Mouse (Mus musculus): ENCODE data around the gene Pex19.

The Pex19 gene

DNA sequence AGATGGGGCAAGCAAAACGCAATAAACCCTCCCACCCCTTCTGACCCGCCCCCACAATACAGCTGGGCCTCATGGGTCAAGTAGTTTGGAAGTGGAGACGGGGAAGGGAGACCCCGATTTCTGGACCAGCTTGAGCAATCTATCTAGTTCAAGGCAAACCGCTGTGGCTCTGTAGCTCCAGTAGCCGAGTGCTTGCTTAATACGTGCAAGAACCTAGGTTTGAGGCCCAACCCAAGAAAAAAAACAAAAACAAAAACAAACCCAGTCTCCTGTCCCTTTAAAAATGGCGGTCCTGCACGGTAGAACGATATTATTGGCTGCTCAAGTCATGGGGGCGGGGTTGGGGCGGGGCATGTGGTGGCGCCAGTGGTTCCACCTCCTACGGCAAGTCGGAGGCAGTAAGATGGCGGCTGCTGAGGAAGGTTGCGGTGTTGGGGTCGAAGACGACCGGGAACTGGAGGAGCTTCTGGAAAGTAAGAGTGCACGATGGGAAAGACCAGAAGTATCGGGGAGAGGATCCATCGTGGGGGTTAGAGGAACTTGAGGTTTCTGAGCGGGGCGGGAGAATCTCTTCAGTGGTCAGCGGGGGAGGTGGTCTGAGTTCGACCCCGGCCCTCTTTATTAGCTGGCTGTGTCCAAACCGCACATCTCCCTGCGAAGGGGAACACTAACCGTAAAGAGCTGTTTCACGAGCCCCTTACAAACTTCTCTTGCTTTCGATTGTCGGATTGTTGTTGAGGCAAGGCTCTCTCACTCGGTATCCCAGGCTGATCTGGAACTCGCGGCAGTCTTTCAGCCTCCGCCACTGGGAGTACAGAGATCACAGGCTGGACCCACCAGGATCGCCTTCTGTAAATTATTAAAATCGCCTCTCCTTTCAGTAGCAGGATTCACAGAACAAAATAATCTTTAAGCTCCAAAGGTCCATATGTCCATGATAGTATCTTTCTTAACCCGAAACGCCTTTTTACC lies at the start of gene Pex19:
Gene Pex19, plus strand, starts transcription at position 380 of the 972 bp plus-strand sequence.
- DNase-seq: peak; percentile 72

DNA sequence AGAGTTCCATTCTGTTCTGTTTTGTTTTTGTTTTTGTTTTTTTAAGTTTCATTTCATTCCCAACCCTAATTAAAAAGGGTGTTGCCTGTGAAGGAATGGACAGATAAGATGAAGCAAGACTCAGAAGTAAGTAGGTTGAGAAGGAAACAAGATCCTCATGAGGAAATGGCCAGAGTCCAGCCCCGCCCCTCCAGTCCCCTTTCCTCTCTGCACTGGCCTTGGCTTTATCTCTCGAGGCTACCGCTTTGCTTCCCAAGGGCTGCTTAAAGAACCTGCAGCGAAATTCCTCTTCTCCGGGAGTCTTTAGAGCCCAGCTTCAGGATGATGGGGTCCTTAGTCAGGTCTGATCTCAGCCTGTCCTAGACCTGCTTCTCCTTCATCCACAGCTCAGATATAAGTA lies 48.6 kb upstream of the Pex19 start:
- no peak for DNase-seq

DNA sequence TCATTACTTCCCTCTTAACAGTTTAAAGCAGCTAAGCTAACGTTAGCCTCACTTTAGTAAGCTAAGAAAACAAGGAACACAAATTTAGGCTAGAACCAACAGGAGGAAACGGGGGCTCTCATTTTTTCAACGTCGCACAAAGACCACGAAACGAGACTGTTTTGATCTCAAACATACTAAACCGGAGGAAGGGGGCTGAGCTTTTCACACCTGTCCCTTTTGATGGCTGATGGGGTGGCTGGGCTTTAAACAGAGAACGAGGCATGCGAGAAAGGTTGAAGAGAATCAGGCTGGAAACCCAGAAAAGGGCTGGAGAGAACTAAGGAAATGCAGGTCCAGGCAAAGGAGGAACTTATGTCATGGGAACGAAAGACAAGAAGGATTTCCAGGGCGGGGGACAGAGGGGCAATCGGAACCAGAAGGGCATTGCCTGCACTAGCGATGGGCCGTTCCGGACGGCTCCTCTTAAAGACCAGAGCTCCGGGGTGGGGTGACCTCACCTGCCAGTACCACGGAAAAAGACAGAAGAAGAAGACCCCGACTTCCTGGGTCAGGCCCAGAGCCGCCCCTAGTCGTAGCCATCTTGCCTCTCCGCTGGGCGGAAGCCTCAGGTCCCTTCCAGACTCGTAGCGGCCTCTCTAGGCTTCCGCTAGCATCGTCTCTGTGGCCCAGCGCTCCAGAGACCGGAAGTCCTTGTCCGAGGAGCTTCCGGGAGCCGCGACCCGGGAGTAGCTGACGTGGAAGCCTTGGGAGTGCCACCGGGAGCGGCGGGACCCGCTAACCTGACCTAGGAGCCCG lies 44.3 kb upstream of the Pex19 start, which contains the start of the genes Copa and Ncstn:
Gene Copa, plus strand, starts transcription at position 429 of the 798 bp plus-strand sequence.
Gene Ncstn, minus strand, starts transcription at position 695 of the 798 bp plus-strand sequence.
- peak; percentile 91 for DNase-seq

DNA sequence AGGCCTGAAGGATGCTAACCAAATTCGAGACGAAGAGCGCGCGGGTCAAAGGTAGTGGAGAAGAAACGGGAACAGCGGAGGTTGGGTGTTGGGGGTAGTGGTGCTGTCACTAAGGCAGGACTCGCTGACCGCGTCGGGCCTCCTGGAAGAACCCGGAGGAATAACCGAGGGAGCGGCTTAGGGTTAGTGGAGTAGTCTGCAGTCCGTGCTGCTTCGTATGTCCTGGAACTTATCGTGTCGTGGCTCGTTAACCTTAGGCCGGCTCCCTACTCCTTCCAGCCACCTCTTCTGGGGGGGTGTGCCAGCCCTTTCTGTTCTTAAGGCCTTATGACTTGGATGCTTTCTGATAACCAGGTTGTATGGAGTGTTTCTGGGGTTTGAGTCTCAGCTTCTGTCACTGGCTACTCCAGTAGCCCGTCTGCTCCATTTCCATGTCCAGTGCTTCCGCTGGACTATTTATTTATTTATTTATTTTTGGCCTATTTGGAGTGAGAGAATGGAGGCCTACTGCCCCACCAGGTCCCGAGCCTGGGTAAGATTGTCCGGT lies 43.6 kb upstream of the Pex19 start:
- DNase-seq: no peak

DNA sequence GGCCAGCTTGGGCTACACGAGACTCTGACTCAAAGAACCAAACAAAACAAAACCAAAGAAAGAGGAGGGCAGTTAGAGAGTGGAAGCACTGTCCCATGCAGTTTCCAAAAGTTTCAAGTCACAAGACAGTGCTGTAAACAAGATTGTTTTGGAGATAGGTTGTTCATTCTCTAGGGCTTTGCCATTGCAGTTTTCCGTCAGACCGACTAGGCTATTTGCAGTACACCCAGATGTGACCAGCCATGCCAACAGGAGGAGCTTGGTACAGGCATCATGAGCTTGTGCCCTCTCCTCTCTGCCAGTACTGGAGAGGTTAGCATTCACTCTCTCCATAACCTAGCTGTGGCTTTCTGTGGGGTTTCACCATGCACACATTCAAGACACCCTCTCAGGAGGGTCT lies 33.0 kb upstream of the Pex19 start:
- no peak for DNase-seq

DNA sequence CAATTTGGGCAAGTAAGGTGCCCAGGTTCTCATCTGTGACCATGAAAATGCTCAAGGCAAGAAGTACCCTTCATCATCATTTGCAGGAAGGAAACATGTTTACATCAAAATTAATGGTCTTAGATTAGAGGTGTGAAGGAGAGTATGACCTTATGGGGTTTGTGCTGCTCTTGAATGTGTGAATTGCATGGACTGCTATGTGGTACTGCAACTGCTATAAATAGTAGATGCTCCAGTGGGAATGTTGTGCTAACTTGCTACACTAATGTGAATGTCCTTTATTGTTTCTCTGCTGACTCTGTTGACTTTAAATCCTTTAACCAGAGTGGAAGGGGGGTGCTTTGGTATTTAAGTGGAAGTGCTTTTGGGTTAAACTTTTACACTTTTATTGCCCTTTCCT lies 32.3 kb upstream of the Pex19 start:
- no peak for DNase-seq

DNA sequence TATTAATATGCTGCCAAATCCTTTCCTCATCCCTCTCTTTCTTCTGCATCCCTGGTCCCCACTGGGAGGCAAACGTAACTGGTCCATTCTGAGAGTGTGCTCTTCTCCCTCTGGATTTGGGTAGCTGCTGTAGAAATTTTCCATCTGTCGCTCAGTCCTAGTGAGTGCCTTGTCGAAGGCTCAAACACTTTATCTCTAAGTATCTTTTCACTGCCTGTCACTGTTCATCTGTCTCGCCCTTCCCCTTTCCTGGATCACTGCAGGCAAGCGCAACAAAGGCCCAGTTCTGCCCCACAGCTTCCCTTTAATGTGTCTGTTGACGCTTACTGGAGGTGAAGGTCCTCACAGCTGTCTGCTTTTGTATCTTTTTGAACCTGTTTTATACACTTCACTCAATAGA lies 31.4 kb upstream of the Pex19 start:
- no peak for DNase-seq

DNA sequence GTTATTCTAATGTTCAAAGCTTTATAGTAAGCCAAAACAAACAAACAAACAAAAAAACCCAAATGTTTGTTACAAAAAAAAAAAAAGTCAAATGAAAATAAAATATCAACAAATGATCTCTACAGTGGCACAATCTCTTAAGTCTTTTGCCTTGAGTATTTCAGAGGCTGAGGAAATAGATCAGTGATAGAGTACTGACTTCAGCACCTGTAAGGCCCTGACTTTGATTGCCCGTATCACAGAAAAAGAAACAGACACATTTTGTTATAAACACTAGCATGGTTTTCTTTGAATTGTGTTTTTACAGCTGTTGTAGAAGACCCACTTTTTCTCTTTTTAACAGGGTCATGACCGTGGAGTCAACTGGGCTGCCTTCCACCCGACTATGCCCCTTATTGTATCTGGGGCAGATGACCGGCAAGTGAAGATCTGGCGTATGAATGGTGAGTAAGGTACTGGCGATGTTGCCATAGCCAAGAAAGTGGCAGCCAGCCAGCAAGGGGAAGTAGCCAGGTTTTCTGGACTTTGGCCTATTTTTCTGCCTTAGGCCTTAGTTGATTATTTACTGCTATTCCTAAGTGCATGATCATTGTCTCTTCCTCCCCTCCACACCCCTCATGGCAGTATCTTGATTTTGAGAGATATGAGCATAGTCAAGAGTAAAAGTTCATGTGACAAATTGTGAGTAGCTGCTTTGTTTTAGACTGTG lies 27.1 kb upstream of the Pex19 start:
- DNase-seq: no peak

DNA sequence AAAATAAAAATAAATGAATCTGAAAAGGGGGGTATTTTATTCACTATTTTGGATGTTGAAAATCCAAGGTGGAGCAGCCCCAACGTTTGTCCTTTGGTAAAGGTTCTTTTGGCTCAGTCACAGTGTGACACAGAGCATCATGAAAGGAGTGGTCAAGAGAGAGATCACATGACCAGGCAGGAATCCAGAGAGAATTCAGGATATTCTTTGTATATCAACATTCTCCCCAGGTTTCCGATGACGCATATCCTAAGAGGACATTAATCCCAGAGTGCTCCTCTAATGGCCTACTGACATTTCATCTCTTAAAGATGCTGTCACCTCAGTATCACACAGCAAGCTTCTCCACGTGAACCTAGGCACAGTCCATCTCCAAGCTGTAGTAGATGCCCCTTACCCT lies 22.9 kb upstream of the Pex19 start:
- no peak for DNase-seq

DNA sequence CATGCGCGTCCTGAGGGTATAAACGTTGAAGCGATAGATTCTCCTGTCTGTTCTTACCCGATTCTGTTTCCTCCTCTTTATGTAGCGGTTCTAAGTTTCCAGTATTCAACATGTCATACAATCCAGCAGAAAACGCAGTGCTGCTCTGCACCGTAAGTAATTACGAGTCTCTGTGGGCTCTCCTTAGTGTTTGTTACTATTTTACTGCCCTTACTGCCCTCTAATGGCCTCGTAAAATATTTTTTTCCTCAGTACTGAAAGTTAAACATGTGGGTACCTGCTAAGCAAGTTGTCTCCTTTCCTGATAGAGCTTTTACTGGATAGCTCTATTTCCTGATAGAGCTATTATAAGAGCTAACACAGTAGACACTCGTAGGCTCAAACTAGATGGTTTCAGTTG lies 21.5 kb upstream of the Pex19 start:
- no peak for DNase-seq

DNA sequence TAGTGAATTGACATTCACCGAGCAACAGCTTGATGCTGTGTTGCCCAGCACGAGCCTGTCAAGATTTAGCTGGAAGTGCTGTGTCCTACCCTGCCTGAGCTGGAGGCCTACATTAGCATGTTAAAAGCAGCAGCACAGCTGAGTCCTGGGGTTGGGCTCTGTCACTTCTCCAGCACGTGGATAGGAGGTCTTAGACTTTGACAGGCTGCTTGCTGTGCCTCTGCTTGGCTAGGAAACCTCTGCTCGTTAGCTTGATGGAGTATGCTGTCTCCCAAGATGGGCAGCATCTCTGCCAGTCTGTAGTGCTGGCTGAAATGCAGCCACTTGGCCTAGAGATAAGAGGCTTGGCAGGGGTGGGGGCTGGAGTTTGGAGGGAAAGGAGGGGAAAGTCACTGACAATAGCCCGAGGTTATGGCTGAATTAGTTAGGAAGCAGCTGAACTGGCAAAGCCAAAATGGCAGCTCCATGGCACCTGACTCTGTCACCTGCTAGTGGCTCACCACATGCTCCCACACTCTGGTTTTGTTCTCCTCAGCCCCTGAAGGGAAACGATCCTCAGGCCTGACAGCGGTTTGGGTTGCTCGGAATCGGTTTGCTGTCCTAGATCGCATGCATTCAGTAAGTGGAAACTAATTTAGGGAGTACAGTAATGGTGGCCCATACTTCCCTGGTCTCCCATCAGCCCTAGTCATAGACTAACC lies 18.6 kb upstream of the Pex19 start:
- DNase-seq: no peak

DNA sequence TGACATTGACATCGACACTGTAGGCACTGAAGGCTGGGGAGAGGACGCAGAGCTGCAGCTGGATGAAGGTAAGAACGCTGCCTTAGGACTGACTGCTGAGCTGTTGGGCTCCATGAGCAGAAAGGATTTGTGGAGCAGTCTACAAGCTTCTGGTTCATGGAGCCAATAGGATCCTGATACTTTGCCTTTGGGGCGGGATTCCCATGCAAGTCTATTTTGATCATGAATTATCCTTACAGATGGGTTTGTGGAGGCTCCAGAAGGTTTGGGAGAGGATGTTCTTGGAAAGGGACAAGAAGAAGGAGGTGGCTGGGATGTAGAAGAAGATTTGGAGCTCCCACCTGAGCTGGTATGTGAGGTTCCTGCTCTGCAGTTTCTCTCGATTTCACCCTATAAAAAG lies 9.6 kb upstream of the Pex19 start:
- no peak for DNase-seq

DNA sequence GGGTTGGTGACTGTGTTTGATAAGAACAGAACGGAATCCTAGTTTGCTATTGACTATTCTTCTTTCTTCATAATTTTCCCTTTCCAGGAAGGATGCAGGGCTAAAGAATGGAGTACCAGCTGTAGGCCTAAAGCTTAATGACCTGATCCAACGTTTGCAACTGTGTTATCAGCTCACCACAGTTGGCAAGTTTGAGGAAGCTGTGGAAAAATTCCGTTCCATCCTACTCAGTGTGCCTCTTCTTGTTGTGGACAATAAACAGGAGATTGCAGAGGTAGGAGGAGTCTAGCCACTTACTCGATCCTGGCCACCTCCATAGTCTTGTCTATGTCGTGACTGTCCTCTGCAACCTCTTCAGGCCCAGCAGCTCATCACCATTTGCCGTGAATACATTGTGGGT lies 7.5 kb upstream of the Pex19 start:
- no peak for DNase-seq

DNA sequence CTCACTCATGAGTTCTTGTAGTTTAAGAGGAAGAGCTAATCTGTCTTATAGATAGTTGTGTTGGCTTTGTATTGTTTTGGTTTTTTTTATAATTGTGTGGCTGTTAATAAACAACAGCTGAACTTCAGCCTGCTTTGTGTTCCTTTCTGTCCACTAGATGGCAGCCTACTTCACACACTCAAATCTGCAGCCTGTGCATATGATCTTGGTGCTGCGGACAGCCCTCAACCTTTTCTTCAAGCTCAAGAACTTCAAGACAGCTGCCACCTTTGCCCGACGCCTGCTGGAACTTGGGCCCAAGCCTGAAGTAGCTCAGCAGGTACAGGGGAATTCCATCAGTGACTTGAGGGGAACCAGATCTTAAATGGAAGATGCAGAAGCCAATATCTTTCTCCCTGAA lies 6.8 kb upstream of the Pex19 start:
- peak; percentile 22 for DNase-seq

DNA sequence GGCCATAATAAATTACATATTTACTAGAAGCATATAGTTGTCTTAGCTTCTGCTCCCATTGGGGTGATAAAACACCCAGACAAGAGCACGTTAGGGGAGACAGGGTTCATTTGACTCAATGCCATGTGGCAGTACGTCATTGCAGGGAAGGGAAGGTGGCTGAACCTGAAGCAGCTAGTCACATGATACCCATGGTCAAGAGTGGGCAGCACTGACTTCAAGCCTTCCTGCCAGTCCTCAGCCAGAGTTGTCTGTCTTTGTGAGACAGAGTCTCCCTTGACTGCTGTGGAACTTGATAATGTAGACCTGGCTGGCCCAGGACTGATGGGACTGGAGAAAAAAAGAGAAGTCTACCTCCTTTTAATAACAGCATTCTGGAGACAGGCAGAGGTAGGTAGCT lies 3.9 kb upstream of the Pex19 start:
- DNase-seq: no peak

DNA sequence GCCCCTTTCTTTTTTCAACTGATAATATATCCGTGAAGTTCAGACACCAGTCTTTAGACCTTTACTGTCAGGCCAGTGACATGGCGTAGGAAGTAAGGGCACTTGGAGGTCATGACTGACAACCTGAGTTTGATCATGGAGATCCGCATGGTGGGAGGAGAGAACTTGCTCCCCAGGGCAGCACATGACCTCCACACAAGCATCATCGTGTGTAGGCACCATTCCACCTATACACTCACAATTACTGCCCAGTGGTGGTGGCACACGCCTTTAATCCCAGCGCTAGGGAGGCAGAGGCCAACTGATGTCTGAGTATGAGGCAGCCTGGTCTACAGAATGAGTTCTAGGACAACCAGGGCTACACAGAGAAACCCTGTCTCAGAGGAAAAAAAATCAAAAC lies 2.0 kb upstream of the Pex19 start:
- DNase-seq: no peak

DNA sequence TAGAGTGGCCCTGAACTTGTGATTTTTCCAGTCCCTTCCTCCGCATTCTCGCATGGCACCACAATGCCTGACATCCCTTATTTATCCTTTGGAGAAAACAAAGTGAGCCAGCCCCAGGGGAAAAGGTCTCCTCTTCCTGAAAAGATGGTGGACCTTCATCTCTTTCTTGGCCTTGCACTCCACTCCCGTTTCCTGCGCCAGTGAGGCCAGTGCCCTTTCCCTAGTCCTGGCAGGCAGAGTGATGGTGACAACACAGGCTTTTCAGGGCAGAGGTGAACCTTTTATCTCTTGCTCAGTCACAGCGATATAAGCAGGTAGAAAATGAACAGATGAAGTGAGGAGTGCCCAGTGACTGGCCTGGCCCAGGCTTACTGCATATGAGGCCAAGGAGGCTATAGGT lies 932 bp downstream of the Pex19 start:
- no peak for DNase-seq

DNA sequence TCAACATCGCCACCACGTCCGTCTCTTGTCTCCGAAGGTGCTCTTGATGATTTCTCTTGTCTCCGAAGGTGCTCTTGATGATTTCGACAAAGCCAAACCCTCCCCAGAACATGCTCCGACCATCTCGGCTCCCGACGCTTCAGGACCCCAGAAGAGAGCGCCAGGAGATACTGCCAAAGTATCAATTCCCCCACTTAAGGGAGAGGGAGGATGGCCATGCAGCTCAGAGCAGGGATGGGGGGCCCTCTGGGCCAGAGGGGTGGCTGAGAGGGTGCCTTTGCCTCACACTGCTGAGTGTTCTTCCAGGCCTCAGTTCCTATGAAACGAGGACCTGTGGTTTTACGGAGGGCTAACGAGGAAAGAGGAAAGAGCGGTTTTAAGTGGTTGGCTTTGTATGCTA lies 2.0 kb downstream of the Pex19 start:
- no peak for DNase-seq

DNA sequence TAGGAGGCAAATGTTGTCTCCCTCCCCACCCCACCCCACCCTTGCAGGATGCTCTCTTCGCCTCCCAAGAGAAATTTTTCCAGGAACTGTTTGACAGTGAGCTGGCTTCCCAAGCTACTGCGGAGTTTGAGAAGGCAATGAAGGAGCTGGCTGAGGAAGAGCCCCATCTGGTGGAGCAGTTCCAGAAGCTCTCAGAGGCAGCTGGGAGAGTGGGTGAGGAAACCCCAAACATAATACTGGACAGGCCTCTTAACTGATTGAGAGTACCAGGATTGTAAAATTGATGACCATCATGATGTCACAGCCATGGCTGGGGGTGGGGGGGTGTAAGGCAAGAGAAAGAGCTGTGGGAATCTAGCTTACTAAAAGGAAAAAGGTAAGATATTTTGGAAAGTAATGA lies 2.6 kb downstream of the Pex19 start:
- no peak for DNase-seq

DNA sequence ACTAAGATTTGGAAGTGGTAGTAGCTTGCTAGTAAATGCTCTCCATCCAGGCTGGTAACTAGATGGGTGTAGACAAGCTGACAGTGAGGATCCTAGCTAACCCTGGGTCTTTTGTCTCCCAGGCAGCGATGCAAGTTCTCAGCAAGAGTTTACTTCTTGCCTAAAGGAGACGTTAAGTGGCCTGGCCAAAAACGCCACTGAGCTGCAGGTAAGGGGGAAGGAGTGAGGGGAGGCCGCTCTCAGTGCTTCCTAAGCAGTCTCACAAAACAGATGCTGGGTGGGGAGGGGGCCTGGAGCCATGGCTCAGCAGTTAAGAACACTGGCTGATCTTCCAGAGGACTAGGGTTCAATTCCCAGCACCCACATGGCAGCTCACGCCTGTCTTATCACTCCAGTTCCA lies 3.2 kb downstream of the Pex19 start:
- no peak for DNase-seq

DNA sequence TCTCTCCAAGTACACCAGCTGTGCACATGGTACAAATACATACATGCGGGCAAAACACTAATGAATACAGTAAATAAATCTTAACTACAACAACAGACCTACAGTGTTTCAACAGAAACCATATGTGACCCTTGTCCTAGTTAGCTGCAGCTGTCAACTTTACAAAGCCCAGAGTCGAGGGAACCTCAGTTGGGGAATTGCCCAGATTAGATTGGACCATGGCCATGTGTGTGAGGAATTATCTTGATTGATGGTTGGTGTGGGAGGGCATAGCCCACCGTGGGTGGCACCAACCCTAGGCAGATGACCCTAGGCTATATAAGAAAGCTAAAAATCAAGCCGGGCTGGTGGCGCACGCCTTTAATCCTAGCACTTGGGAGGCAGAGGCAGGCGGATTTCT lies 5.8 kb downstream of the Pex19 start:
- DNase-seq: no peak

DNA sequence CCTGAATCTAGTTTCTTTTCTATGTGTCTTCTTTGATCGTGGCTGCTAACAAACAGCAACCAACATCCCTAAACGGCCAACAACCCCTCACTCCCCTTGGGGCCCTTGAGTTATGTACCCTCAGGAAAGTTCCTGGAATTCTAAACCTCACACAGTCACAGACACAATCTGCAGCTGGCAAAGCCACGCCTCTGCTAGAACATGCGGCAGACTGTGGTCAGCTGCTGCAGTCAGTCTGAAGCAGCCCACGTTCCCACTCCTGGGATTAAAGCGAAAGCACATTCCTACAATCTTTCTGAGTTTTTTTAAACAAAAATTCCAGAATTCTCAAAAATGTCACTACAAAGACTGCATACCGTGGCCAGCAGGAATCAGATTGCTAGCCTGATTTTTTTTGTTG lies 7.0 kb downstream of the Pex19 start:
- DNase-seq: no peak

All from thymus, postnatal 25 days (tissue).